Mouse (Mus musculus): ENCODE measurements around the gene Ehbp1l1.

- TF ChIP-seq CTCF (IDR thresholded peaks at IDR 0.05; ENCODE audit: low read depth, low read length) (no peak), TAL1 (conservative IDR thresholded peaks at IDR 0.05; ENCODE audit: low read depth, low read length) (peak; percentile 82; the same call in 1 of the 2 replicates), GATA1 (IDR thresholded peaks at IDR 0.05; ENCODE audit: borderline replicate concordance, low read length) (no peak), GATA2 (IDR thresholded peaks at IDR 0.05; ENCODE audit: borderline replicate concordance, low read depth, low read length) (no peak), POLR2AphosphoS5 (IDR thresholded peaks at IDR 0.05; ENCODE audit: insufficient replicate concordance, low read depth, low read length) (no peak)
Observed at GRCm38 (mm10) chr19:5665465-5665864, 60.7 kb downstream of the Ehbp1l1 start.

Measured in G1E (cell line).